Mouse (Mus musculus): ENCODE data around the gene Akap13. TPM values are rescaled to one million over a fixed set of nuclear protein-coding genes. Genes with fewer than 3 reads are reported as not detected.

Akap13 gene
- polyA plus RNA-seq (2014; fragmentation: Nextera tagmentation; extraction: Ambion mirVana), result 25.0 and 32.1 TPM in 2 replicates

- H3K9ac ChIP-seq (ENCODE audit: low read depth, low read length), result peak within 1 kb of the TSS; percentile 90
- H3K4me3 ChIP-seq (ENCODE audit: low read depth, low read length), result peak within 1 kb of the TSS; percentile 87
- no peaks in the 10 kb centered on the region for H3K4me1 ChIP-seq (replicated peaks; ENCODE audit: control insufficient read depth, insufficient read depth, low read length)
- ATAC-seq (ENCODE audit: low FRiP score) (peak; percentile 99), DNase-seq (ENCODE audit: low spot score) (peak; percentile 97)
- H3K27ac ChIP-seq (ENCODE audit: low read depth, low read length), result peak within 1 kb of the TSS; percentile 90
- H3K4me2 ChIP-seq (replicated peaks; ENCODE audit: low read depth, low read length), result peak within 1 kb of the TSS; percentile 76
- H3K9me3 ChIP-seq (ENCODE audit: control insufficient read depth, low read length), result no peaks in the 10 kb centered on the region
- H3K27me3 ChIP-seq (ENCODE audit: control insufficient read depth, insufficient read depth, low read length), result no peaks in the 10 kb centered on the region
- WGBS, result under 1% methylated on average over 72 of the region's 94 CpGs
- H3K36me3 ChIP-seq (ENCODE audit: control insufficient read depth, insufficient read depth, low read length), result no peaks in the 10 kb centered on the region
These were observed at the start of gene Akap13 for GRCm38 (mm10) chr7:75455223-75456151. Akap13 (plus strand) TSS chr7:75455534.

- ATAC-seq (ENCODE audit: low FRiP score) (no peak), DNase-seq (ENCODE audit: low spot score) (no peak)
- Histone ChIP-seq H3K4me2 (replicated peaks; ENCODE audit: low read depth, low read length) (no peak overlapping the region), H3K9ac (ENCODE audit: low read depth, low read length) (no peak overlapping the region), H3K27ac (ENCODE audit: low read depth, low read length) (no peak overlapping the region), H3K4me1 (replicated peaks; ENCODE audit: control insufficient read depth, insufficient read depth, low read length) (no peaks in the 10 kb centered on the region), H3K27me3 (ENCODE audit: control insufficient read depth, insufficient read depth, low read length) (no peaks in the 10 kb centered on the region), H3K9me3 (ENCODE audit: control insufficient read depth, low read length) (no peaks in the 10 kb centered on the region), H3K4me3 (ENCODE audit: low read depth, low read length) (no peak overlapping the region), H3K36me3 (ENCODE audit: control insufficient read depth, insufficient read depth, low read length) (no peaks in the 10 kb centered on the region)
- 86% methylated on average over 3 of the region's 3 CpGs for WGBS
These were observed 44.7 kb upstream of the Akap13 start for GRCm38 (mm10) chr7:75410641-75411040.

- H3K36me3 ChIP-seq (ENCODE audit: control insufficient read depth, insufficient read depth, low read length), result no peaks in the 10 kb centered on the region
- H3K9ac ChIP-seq (ENCODE audit: low read depth, low read length), result no peak overlapping the region
- no peaks in the 10 kb centered on the region for H3K4me1 ChIP-seq (replicated peaks; ENCODE audit: control insufficient read depth, insufficient read depth, low read length)
- no peak overlapping the region for H3K4me3 ChIP-seq (ENCODE audit: low read depth, low read length)
- DNase-seq (ENCODE audit: low spot score), result no peak
- no peaks in the 10 kb centered on the region for H3K27me3 ChIP-seq (ENCODE audit: control insufficient read depth, insufficient read depth, low read length)
- H3K9me3 ChIP-seq (ENCODE audit: control insufficient read depth, low read length), result no peaks in the 10 kb centered on the region
- H3K4me2 ChIP-seq (replicated peaks; ENCODE audit: low read depth, low read length), result no peak overlapping the region
- 84% methylated on average over 6 of the region's 6 CpGs for WGBS
- H3K27ac ChIP-seq (ENCODE audit: low read depth, low read length), result no peak overlapping the region
- ATAC-seq (ENCODE audit: low FRiP score), result no peak
These were observed 44.1 kb upstream of the Akap13 start for GRCm38 (mm10) chr7:75411226-75411625.

GRCm38 (mm10) chr7:75412011-75412510 is 43.3 kb upstream of the Akap13 start:
- ATAC-seq (ENCODE audit: low FRiP score) (no peak), DNase-seq (ENCODE audit: low spot score) (no peak)
- Histone ChIP-seq H3K27me3 (ENCODE audit: control insufficient read depth, insufficient read depth, low read length) (no peaks in the 10 kb centered on the region), H3K4me2 (replicated peaks; ENCODE audit: low read depth, low read length) (no peak overlapping the region), H3K36me3 (ENCODE audit: control insufficient read depth, insufficient read depth, low read length) (no peaks in the 10 kb centered on the region), H3K4me3 (ENCODE audit: low read depth, low read length) (no peak overlapping the region), H3K27ac (ENCODE audit: low read depth, low read length) (no peak overlapping the region), H3K4me1 (replicated peaks; ENCODE audit: control insufficient read depth, insufficient read depth, low read length) (no peaks in the 10 kb centered on the region), H3K9me3 (ENCODE audit: control insufficient read depth, low read length) (no peaks in the 10 kb centered on the region), H3K9ac (ENCODE audit: low read depth, low read length) (no peak overlapping the region)
- WGBS, result 91% methylated on average over 10 of the region's 10 CpGs

GRCm38 (mm10) chr7:75412568-75412967 is 42.8 kb upstream of the Akap13 start:
- no peaks in the 10 kb centered on the region for H3K4me1 ChIP-seq (replicated peaks; ENCODE audit: control insufficient read depth, insufficient read depth, low read length)
- no peaks in the 10 kb centered on the region for H3K36me3 ChIP-seq (ENCODE audit: control insufficient read depth, insufficient read depth, low read length)
- H3K9me3 ChIP-seq (ENCODE audit: control insufficient read depth, low read length), result no peaks in the 10 kb centered on the region
- H3K27me3 ChIP-seq (ENCODE audit: control insufficient read depth, insufficient read depth, low read length), result no peaks in the 10 kb centered on the region
- no peak for ATAC-seq (ENCODE audit: low FRiP score)
- DNase-seq (ENCODE audit: low spot score), result no peak
- H3K9ac ChIP-seq (ENCODE audit: low read depth, low read length), result no peak overlapping the region
- 84% methylated on average over 2 of the region's 2 CpGs for WGBS
- no peak overlapping the region for H3K4me3 ChIP-seq (ENCODE audit: low read depth, low read length)
- no peak overlapping the region for H3K27ac ChIP-seq (ENCODE audit: low read depth, low read length)
- H3K4me2 ChIP-seq (replicated peaks; ENCODE audit: low read depth, low read length), result no peak overlapping the region

- Histone ChIP-seq H3K4me3 (ENCODE audit: low read depth, low read length) (no peak overlapping the region), H3K9me3 (ENCODE audit: control insufficient read depth, low read length) (no peaks in the 10 kb centered on the region), H3K4me2 (replicated peaks; ENCODE audit: low read depth, low read length) (no peak overlapping the region), H3K36me3 (ENCODE audit: control insufficient read depth, insufficient read depth, low read length) (no peaks in the 10 kb centered on the region), H3K27me3 (ENCODE audit: control insufficient read depth, insufficient read depth, low read length) (no peaks in the 10 kb centered on the region), H3K27ac (ENCODE audit: low read depth, low read length) (no peak overlapping the region), H3K4me1 (replicated peaks; ENCODE audit: control insufficient read depth, insufficient read depth, low read length) (no peaks in the 10 kb centered on the region), H3K9ac (ENCODE audit: low read depth, low read length) (no peak overlapping the region)
- no peak for ATAC-seq (ENCODE audit: low FRiP score)
- no peak for DNase-seq (ENCODE audit: low spot score)
- 50% methylated on average over 6 of the region's 6 CpGs for WGBS
These were observed 41.4 kb upstream of the Akap13 start for GRCm38 (mm10) chr7:75413903-75414302.

GRCm38 (mm10) chr7:75414316-75414715 is 41.0 kb upstream of the Akap13 start:
- 44% methylated on average over 3 of the region's 3 CpGs for WGBS
- no peak for ATAC-seq (ENCODE audit: low FRiP score)
- no peak overlapping the region for H3K4me3 ChIP-seq (ENCODE audit: low read depth, low read length)

GRCm38 (mm10) chr7:75415166-75415881 is 40.0 kb upstream of the Akap13 start:
- Histone ChIP-seq H3K27me3 (ENCODE audit: control insufficient read depth, insufficient read depth, low read length) (no peaks in the 10 kb centered on the region), H3K36me3 (ENCODE audit: control insufficient read depth, insufficient read depth, low read length) (no peaks in the 10 kb centered on the region), H3K4me1 (replicated peaks; ENCODE audit: control insufficient read depth, insufficient read depth, low read length) (no peaks in the 10 kb centered on the region), H3K4me2 (replicated peaks; ENCODE audit: low read depth, low read length) (no peak overlapping the region), H3K4me3 (ENCODE audit: low read depth, low read length) (no peak overlapping the region), H3K27ac (ENCODE audit: low read depth, low read length) (no peak overlapping the region), H3K9ac (ENCODE audit: low read depth, low read length) (no peak overlapping the region), H3K9me3 (ENCODE audit: control insufficient read depth, low read length) (no peaks in the 10 kb centered on the region)
- WGBS, result 35% methylated on average over 4 of the region's 4 CpGs
- DNase-seq (ENCODE audit: low spot score) (no peak), ATAC-seq (ENCODE audit: low FRiP score) (no peak)

More at GRCm38 (mm10) chr7:75414316-75414715, 41.0 kb upstream of the Akap13 start:
- no peaks in the 10 kb centered on the region for H3K27me3 ChIP-seq (ENCODE audit: control insufficient read depth, insufficient read depth, low read length)
- H3K27ac ChIP-seq (ENCODE audit: low read depth, low read length), result no peak overlapping the region
- no peaks in the 10 kb centered on the region for H3K4me1 ChIP-seq (replicated peaks; ENCODE audit: control insufficient read depth, insufficient read depth, low read length)
- no peak overlapping the region for H3K4me2 ChIP-seq (replicated peaks; ENCODE audit: low read depth, low read length)
- no peaks in the 10 kb centered on the region for H3K36me3 ChIP-seq (ENCODE audit: control insufficient read depth, insufficient read depth, low read length)
- no peaks in the 10 kb centered on the region for H3K9me3 ChIP-seq (ENCODE audit: control insufficient read depth, low read length)
- DNase-seq (ENCODE audit: low spot score), result no peak
- no peak overlapping the region for H3K9ac ChIP-seq (ENCODE audit: low read depth, low read length)

All from hindbrain, embryonic 11.5 days (tissue).